Mouse (Mus musculus): ENCODE measurements around the gene A4galt.

The A4galt gene

DNA sequence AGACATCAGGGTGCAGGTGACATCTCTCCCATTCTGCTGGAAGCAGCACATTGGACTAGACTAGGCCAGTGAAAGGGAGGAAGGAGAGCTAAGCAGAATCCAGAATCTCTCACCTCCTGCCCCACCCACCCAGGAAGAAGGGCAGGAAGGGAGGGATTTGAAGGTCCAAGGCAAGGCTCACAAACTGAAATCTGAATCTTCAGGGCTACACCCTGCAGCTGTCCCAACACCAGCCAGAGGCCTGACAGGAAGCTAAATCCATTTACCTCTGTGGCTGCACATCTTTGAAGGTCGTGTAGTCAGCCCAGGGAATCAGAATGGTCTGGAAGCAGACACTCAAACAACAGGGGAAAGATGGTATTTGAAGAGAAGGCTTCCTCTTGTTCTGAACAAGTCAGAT lies 13.7 kb upstream of the A4galt start:
- no peak for DNase-seq

DNA sequence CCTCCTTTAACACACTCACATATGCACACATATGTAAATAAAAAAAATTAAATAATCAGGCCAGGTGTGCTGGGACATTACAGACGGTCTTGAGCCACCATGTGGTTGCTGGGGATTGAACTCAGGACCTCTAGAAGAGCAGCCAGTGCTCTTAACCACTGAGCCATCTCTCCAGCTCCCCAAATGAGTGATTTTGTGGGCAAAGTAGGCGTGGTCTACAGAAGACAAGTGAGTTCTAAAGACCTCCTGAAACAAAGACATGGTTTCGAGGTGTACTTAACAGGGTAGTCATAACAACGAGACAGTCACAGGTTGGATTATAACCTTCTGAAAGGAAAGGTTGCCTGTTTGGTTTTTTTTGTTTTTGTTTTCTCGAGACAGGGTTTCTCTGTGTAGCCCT lies 11.8 kb upstream of the A4galt start:
- DNase-seq, result no peak

DNA sequence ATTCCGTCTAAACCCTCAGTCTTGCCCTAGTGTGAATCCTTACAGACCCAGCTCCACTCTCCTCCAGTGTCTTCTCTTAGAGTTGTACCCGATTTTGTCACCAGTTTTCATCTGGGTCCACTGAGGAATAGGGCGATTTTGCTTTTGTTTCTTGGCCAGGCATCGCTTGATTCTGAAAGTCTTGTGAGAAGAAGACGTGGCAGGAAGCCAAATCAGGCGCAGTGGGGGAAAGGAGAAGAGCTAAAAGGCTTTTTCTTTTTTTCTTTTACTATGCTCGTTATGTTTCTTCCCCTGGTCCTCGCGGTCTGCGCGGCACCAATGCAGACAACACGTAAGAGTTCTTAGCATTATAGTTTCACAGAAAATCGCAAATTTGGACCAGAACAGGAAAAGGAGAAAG lies 6.3 kb upstream of the A4galt start:
- no peak for DNase-seq

DNA sequence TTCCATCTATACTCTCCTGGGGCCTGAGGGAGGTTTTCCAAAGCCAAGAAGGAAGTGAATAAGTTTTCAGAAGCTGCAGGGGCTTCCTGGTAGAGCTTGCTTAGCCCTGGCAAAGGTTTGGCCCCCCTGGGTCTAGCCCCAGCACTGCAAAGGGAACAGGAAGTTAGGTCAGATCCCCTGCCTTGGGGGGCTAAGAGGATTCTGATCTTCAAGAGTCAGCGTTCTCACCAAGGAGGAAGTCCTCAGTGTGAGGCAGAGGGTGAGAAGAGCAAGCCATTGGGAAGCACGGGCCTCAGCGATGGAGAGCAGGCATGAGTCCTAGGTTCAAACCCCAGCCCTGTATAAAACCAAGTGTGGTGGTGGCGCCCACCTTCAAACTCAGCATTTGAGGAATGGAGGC lies 4.9 kb upstream of the A4galt start:
- no peak for DNase-seq

DNA sequence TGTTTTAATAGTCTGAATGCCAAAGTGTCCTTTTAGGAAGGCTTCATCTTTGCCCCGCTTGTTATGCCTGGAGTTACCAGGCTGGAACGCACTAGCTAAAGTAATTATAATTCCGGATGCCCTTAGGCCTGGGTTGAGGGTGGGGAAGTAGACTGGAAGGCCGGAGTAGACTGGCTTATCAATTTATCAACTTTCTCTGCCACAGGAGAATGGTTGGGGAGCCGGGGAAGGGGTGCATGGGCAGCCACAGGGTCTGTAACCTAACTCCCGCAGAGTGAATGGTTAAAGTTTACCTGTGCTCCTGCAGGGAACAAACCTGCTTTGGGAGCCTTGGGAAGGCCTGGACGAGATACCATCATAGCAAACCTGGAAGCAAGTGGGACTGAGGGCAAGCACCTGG lies 4.4 kb upstream of the A4galt start:
- DNase-seq, result no peak

GRCm38 (mm10) chr15:83255191-83255782 lies 3.7 kb upstream of the A4galt start:
- no peak for DNase-seq

DNA sequence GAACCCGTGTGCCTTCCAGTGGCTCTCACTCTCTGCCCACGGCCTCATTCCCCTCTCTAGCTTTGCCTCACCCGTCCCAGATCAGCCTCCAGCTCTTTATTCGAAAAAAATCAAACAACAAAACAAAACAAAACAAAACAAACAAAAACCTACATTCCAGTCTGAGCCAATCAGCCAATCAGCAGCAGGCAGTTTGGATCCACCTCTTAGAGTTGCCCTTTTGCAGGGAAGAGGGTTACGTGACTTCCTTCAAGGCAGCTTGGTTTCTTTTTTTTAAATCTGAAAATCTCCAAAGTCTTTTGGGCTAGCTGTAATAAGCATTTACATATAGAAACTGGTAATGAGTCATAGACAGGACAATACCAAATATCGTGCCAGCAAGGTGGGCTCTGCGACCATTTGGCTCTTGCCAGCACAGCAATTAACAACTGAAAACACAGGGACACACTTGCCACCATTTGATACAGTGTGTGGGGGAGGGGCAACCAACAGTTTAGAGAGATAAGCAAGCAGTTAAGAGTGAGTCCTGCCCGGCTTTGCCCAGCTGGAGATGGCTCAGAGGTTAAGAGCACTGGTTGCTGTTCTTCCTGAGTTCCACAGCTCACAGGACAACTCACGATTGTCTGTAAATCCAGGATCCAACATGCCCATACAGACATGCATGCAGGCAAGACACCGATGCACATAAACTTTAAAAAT lies 2.9 kb upstream of the A4galt start:
- no peak for DNase-seq

- peak; percentile 62 for DNase-seq
Observed at GRCm38 (mm10) chr15:83252060-83252459, 486 bp upstream of the A4galt start.

DNA sequence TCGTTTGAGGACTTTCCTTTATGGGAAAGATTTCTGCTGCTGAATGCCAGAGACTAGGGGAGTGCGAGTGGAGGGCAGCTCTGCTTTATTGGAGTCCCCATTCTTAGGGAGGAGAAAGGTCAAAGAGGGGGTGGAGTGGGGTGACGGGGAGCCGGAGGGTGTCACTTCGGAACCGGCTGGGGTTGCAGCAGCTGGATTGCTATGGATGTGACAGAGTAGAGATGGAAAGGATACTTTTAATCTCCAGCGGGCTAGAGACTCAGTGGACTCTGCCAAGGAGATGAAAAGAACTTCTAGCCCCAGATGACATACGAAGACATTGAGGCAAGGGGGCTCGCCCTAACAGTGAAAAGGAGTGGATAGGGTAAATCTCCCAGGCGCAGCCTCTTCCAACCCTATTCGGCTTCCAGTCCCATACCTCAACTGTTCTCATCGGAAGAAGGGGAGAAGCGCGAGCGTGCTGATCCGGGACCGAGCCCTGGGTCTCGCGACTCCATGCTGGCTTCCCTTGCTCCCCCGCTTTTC lies 861 bp downstream of the A4galt start:
- peak; percentile 38 for DNase-seq

DNA sequence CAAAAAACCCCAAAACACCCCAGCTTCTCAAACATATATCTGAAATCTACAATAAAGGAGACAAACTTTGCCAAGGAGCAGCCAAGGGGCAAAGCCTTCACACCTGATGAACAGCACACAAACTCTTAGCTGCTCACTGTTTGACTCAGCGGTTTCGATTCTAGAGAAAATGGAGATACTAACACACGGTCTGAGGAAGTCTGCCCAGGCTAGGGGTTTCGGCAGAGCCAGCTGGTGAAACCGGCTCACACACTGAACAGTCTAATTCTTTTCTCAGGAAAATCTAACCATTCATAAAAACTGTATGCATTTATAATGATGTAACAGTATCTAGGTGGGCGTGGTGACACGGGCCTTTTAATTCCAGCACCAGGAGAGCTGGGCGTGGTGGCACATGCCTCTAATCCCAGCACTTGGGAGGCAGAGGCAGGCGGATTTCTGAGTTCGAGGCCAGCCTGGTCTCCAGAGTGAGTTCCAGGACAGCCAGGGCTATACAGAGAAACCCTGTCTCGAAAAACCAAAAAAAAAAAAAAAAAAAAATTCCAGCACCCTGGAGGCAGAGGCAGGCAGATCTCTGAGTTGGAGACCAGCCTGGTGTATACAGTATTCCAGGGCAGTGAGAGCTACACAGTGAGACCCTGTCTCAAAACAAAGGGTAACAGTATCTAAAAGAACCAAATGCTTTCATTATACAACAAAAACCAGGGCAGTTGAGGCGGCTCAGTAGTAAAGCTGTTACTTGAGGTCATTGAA lies 1.9 kb downstream of the A4galt start:
- no peak for DNase-seq

DNA sequence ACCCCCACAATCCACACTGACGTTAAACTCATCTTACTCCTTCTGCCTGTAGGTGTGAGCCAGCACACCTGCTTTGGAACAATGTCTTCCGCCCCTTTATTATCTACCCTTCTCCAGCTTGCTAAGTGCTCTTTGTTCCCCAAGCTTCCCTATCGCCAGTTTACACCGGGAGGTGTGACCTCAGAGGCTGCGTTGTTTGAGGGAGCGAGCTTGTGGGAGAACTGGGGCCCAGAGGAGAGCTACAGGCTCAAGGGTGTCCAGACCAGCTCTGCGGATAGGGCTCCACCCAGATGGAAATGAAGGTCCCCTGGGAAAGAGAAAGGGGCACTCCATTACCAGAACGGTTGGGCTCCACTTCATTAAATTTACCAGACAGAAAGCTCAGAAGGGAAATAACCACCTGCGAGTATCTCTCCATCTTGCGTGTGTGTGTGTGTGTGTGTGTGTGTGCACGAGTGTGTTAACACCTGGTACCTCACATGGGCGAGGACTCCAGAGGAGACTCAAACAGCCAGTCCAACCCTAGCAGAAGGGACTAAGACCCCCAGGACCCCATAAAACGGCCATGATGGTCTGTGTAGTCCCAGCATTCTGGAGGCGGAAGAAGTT lies 3.2 kb downstream of the A4galt start:
- DNase-seq, result no peak

DNA sequence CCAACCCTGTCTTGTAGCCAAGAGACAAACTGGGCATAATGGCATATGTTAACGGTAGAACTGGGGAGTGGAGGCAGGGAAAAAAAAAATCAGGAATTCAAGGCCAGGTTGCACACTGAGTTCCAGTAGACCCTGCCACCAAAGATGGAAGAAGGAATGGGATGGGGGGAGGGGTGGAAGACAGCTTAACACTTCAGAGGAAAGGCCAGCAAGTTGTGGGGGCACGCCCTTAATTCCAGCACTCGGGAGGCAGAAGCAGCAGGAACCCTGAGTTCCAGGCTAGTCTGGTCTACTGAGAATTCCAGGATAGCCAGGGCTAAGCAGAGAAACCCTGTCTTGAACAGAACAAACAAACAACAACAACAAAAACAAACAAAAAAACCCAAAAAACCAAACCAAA lies 7.2 kb downstream of the A4galt start:
- no peak for DNase-seq

DNA sequence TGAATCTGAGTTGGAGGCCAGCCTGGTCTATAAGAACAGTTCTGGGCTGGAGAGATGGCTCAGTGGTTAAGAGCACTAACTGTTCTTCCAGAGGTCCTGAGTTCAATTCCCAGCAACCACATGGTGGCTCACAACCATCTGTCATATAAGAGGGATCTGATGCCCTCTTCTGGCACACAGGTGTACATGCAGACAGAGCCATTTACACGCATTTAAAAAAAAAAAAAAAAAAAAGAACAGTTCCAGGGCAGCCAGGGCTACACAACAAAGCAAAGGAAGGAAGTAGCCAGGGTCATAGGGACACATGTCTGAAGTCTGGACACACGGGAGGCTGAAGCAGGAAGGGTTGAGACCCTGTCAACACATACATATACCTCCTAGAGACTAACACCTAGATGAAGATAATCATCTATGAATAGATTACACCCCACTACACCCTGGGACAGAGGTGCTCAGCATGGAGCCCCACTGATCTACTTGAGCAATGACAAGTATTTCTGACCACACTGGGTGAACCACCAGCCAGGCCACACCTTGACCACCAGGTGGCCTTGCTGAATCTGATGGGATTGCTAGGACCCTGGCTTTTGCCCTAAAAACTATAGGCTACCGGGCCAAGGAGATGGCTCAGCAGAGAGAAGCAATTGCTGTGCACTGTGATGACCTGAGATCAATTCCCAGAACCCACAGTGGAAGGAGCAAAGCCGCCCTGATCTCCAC lies 9.5 kb downstream of the A4galt start:
- no peak for DNase-seq

DNA sequence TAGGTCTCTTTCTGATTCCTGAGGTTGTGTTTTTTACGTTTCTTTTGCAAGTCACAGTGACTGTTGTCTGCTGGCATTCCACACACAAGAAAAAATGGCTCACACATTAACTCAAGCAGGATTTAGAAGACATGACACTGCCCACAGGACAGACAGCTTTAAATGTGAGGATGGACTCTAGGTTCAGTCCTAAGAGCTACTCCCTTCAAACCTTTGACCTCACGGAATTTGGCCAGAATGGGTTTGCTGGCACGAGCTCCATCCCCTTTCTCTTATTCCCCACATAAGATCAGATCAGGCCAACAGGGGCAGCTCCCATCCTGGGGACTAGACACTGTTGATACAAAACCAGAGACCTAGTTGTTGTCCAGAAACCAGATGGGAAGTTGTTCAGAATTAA lies 10.1 kb downstream of the A4galt start:
- peak; percentile 76 for DNase-seq

DNA sequence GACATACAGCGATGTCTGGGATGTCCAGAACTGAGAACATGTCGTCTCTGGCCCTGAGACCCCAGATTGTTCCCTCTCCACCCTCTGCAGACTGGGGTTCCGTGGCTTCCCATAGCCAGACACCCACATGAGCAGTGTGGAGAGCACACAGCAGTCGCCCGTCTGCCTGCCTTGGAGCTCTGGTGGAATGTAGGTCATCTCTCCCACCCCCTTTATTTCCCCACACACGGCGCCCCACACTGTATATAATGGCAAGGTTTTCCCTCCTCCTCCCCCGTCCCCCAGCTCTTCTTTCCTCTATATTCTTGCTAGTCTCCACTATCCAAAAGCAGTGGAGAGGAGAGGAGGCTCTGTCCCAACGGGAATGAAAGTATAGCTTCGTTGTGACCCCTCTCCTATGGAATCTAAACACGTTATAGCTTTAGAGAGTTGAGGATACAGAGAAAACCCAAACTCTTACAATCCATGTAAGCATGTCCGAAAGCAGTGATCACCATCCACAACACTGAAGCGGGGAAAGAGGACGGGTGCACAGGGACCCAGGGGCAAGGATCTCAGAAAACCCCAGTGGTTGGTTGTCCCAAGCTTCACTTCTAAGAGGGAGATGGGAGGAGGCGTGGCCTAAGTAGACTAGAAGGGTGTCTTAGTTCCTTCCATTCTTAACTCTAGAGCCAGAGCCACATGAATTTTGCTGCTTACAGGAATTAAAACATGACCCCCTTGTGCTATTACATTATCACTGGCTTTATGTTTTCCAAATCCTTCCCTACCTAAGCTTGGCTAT lies 13.9 kb downstream of the A4galt start:
- no peak for DNase-seq

DNA sequence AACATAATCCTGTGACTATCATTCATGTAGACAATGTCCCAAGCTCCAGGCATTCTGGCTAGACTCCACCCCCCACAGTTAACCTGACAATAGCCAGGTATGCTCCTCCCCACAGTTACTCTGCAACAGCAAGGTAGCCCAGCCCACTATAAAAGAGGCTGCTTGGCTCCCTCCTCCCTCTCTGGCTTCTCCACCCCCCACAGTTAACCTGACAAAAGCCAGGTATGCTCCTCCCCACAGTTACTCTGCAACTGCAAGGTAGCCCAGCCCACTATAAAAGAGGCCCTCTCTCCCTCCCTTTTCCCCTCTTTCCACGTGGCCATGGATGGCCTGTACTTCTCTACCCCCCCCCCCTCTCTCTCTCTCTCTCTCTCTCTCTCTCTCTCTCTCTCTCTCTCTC lies 14.8 kb downstream of the A4galt start:
- no peak for DNase-seq

DNA sequence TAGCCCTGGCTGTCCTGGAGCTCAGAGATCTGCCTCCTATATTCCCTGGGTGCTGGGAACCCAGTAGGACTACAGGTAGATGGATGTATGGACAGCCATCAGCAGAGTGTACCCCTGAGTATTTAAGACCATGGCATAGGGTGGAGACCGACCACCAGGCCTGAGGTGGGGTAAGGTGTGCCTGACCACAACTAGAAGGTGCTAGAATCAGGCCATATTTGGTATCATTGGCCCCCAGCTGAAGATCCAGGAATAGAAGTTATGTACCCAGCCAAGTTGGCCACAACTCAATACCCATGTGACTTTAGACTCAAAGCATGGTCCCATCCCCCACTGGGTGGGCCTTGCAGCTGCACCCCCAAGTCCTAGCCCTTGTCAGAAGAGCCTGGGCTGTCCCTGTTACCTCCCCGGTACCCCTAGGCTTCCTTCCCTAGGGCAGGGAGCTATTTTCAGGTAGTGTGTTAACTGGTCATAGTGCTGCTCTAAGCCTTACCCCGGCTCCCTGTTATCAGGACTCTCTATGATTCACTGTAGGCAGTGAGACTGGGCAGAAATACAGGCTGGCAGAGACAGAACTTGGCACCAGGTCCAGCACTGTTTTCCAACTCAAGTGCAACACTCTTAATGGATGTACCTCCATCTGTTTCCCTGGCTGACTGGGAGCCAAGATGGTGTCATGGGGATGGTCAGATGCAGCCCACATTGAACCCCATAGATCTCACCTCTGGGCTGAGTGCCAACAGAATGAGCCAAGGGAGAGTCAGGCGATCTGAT lies 18.2 kb downstream of the A4galt start:
- no peak for DNase-seq

DNA sequence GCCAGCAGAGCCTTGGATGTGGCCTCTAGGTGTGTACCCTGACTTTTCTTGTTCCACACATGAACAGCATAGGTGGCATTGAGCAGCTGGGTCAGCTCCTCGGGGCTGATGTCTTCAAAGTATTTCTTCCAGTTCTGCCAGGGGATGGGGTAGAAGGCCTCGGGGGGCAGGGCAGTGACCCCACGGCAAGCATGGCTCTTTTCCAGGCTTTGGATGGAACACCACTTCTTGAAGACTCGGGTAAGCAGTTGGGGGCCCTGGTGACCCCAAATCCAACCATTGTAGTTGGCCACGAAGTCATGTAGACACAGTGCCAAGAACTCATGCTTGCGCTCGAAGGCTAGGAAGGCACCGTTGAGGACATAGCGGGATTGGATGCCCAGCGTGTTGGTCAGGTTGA lies 24.0 kb downstream of the A4galt start:
- no peak for DNase-seq

DNA sequence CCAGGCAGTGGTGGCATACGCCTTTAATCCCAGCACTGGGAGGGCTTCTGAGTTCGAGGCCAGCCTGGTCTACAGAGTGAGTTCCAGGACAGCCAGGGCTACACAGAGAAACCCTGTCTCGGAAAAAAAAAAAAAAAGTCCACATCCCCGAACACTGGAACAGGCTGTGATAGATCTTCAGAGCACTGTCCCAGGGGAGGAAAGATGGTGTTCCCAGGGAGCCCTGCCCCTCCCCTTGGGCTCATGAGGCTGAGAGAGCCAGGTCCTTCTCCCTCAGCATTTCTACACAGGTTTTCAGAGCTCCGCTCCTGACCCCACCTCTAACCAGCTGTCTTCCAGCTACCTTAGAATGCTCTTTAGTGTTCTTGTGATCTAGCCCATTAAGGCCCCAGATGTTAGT lies 24.7 kb downstream of the A4galt start:
- no peak for DNase-seq

DNA sequence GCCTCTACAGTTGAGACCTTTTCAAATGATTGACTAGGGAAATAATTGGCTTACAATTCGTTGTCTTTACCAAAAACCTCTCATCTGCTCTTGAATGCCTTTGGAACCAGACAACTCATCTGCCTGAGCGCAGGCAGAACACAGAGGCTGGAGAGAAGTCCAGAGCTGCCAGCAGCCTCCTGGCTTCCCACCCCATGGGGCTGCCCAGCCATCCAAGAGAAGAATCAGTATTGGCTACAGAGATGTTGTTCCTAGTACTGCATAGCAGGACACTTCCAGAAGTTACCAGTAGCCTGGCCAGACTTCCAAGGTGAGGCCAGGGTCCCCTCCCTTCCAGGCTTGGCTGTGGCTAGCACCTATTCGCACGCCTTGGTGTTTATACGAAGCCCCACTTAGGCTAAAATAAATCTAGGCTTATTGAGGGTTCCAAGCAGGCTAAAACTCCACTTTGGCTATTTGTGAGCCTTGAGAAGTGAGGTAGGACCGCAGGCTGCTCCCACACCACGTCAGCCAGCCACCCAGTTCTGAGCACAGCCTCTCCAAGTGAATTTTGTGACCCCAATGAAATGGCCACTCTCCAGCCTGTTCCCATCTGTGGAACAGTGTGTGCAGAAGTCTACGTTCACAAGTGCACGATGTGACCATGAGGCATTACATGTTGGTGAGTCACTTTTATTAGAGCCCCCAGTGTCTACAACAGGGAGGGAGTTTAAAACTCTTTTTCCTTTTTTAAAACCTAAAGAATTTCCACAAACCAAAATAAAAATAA lies 25.3 kb downstream of the A4galt start:
- DNase-seq, result no peak
